Mouse (Mus musculus): ENCODE data around the gene Cfap299.

The Cfap299 gene

DNA sequence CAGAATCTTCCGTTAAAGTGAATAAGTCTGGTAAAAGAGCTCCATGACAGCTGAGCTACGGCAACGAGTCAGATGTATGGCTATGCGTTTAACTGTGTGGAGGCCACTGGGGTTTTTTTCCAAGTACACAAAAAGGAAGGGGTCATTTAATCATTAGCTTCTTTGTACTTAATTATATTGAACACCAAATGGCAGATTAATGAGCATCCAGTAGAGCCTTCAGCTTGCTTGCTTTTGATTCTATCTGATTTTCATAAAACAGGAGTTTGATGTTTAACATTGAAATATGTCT is 47.6 kb downstream of the Cfap299 start:
- no peak for DNase-seq (ENCODE audit: low spot score)

DNA sequence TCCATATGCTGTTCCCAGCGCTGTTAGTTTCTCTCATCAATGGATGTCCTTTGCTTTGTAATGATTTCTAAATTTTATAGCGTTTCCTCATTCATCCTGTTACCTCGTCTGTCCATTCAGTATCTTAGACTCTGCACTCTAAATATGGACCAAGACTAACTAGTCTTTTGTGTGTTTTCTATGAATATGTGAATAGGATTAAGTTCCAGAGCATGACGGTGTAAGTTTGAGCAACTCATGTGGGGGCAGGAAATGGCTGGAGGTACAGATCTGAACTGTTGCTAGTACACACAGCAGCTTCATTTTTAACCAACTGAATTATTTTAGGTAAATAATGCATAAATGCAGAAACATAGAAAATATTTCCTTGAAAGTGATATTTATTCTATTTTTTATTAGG is 51.3 kb downstream of the Cfap299 start:
- DNase-seq (ENCODE audit: low spot score) = no peak

DNA sequence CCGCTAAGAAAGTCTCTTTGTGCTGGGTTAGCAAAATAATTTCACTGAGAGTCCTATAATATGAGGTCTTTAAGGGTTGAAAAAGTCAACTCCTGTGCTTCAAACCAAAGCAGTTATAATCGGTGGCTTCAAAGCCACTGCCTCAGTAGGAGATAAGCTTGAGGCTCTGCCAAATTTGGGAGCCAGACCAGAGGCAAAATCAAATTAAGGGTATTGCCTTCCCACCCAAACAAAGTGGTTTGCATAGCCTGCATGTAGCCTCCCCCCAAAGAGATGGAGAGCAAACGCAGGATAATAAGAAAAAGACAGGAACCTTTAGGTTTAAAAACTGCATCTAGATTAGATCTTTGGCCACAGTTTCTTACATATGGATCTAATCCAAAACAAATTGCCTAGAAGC is 58.0 kb downstream of the Cfap299 start:
- no peak for DNase-seq (ENCODE audit: low spot score)

DNA sequence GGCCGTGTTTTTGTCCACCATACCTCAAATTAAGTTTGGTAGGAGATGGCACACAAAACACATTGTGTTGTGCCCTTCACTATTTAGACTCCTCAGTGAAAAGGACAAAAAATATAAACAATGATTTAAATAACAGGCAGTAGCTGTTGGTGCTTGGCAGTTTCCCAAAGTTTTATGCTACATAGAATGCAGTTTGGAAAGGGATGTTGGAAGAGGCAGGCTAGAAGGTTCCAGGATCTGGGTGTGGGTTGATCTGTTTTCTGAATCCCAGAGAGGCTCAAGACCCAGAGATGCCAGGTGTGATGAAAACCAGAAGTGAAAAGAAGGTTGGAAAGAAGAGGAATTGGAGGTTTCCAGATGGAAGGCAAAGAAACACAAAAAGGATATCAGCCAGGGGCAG is 73.1 kb downstream of the Cfap299 start:
- DNase-seq (ENCODE audit: low spot score) = no peak

DNA sequence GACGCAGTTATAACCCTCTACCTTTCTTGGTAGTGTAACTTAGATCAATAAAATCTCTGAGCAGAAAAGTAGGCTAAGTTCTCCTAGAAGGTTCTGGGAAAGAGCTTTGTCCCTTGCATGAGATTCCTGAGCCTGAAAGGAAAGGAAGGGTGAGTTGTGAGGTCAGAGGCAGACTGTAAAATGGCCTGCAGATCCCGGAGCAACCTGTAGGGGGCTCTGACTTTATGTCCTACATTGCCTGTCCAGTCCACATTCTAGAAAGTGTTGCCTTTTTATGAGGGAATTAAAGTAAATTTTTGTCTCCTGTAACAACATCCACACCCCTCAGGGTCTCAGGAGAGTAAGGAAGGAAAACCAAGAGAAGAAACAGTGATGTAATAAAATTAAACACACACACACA is 81.0 kb downstream of the Cfap299 start:
- peak; percentile 63 for DNase-seq (ENCODE audit: low spot score)

DNA sequence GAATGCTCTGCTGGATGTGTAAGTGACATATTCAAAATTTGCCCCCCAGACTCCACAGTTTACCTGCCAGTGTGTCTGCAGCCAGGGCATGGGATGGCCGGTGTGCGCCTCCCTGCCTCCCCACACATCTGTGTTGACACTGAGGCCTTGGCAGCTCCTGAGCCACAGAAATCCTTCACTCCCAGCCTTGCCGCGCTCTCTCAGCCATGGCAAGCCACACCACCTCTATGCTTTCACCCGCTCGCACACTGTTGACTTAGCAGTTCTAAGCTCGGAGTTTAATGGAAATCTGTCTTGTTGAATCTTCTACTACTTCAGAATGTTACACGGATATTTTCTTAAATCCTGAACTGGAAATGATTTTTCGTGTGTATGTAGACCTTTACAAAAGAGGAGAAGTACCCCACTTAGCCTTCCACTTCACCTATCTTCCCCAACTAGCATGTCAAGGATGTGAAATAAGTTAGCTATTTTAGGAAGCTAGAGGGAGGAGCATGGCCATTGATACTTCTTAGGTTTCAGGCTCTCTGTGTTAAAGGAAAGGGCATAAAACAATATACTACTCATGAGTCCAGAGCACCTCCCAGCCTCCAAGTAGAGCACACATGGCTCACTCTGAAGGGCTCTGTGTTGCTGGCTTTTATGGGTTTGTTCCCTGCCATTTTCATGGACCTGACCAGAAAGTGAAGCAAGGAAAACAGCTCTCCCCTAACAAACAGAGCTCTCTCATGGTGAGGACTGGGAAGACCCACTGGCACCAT is 87.5 kb downstream of the Cfap299 start:
- no peak for DNase-seq (ENCODE audit: low spot score)

DNA sequence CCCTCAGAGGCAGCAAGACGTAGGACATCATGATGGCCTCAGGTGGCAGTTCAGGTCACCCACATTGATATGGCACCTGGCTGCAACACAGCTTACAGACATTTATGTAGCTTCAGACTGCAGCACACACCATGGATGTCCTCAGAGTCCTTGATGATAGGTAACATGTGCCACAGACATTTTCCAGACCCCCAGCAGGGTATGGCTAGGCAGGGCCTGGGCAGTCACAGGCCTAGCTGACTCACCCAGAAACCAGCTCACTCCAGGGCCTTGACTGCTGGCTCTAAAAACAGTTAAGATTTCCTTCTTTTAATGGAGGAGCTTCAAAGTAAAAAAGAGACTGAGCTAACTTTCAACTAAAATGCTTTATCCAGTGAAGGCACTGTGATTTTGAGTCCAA is 95.9 kb downstream of the Cfap299 start:
- no peak for DNase-seq (ENCODE audit: low spot score)

DNA sequence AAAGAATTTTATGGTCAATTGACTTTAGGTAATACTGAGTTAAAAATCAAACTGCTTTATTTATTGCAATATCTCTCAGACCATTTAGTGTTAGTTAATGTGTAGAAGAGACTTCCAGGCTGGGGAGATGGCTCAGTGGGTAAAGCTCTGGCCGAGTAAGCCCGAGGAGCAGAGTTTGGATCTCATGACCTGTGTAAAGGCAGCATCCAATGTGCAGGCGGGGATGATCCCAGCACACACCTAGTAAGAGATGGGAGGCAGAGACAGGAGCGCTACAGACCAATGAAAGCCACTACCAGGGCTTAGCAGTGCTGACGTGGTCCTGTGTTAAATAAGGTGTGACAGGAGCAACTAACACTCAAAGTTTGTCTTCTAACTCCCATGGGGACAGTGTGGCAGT is 97.0 kb downstream of the Cfap299 start:
- no peak for DNase-seq (ENCODE audit: low spot score)

DNA sequence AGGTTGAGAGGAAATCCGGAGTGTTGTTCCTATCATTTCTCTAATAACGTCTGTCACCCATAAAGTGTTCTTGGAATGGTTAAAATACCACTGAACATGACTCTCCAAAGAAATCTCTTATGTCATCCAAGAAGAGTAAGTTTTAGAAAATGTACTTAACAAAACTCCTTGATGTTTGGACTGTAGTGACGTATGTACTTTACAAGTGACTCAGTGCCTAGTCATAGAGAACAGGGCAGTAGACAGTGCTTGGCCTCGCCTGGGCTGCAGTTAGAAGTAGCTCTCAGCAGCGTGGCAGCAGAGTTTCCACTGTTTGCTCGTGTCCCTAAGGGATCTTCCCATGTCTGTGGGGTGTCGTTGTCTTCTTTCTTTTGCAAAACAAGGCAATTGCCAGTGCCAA is 101.0 kb downstream of the Cfap299 start:
- no peak for DNase-seq (ENCODE audit: low spot score)

DNA sequence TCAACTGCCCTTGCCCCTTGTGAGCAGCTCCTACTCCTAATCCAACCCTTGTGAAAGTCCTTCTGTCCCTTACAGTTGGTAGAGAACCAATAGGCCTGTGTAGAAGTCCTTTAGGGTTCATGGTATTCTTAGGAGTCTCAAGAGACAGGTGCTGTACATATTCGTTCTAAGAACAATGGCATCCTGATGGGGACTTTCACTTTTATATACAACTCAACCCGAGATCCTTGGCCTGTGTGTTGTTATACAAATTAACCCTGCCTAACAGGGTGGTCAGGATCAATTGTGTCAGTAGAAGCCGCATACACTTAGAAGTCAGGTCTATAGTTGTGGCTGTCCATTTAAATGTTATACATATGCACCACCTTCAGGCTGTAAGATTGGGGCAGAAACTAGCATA is 109.6 kb downstream of the Cfap299 start:
- DNase-seq (ENCODE audit: low spot score) = no peak

DNA sequence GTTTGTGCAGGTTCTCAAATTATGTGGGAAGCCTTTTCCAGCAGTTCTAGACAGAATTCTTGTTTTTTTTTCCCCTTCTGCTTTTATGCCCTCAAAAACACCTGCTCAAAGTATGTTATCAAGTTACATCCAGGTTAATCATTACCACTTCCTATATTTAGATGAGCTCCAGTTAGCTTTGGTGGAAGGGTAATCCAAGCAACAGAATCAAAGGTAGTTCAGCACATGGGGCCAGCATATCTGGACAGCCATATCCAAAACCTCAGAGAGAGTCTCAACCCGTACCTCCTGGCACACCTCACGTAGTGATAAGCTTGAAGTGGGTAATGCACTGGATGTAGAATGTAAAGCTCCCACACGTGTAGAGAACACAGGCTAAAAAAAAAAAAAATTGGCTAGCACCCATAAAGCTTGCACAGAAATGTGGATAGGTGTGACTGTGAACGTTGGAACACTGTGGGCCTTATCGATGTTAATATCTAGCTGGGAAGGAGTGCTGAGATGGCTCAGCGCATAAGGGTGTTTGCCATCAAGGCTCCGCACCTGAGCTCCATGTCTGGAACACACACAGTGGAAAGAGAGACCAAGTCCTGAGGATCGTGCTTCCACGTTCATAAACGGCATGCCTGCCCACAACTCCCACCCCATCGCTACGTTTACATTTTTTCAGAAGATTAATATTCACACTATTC is 117.8 kb downstream of the Cfap299 start:
- no peak for DNase-seq (ENCODE audit: low spot score)

DNA sequence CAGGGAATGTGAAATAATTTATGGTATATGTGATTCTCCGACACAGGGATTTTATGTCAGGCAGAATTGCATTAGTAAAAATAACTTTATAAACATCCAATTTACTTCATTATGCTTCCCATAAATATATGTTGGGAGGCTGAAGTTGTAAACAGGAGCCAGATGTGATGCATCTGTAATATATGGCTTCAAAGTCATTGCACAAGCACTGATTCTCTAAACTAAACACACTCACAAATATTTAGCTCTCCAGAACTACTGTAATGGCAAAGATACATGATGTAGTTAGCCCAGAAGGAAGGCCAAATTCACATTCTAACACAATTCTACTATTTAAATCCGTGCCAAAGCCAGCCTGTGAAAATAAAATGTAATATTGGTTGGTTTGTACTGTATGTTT is 120.8 kb downstream of the Cfap299 start:
- DNase-seq (ENCODE audit: low spot score) = no peak

DNA sequence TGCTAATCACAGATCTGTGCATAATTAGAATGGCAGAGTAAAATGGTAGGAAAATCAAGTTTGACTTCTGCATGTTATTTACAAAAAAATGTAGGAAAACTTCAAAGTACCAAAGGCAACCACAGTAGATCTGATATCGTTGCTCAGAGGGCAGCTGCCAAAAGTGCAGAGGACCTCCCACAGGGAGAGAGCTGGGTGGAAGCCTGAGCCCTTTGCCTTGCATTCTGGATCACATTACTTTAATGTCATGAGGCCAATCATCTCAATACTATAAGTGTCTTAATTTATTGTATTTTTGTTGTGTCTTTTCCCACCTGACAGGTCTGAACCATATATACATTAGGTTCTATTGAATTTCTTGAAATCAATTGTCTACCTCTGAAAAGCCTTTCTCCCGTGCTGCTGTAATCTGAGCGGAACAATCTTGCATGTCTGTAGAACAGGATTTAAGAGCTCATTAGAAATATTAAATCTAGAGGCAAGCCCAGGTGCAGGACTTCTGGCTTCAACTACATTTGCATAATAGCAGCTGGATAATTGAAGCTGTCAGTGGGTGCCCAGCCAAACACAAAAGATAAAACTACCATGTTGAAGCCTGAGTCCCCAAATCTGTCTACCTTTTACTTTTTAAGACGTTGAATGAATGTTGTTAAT is 137.9 kb downstream of the Cfap299 start:
- DNase-seq (ENCODE audit: low spot score) = no peak

DNA sequence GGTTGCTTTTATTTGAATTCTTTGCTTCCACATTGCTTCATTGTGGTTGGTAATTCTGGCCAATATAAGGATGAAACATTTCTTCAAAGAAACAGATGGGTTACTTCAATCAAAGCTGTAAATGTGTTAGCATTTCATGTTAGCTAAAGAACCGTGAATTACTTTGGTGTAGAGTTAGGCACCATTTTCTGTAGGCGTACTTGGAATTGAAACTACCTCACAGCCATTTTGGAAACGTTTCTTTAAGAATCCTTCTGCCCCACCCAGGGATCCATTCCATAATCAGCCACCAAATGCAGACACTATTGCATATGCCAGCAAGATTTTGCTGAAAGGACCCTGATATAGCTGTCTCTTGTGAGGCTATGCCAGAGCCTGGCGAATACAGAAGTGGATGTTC is 140.9 kb downstream of the Cfap299 start:
- no peak for DNase-seq (ENCODE audit: low spot score)

DNA sequence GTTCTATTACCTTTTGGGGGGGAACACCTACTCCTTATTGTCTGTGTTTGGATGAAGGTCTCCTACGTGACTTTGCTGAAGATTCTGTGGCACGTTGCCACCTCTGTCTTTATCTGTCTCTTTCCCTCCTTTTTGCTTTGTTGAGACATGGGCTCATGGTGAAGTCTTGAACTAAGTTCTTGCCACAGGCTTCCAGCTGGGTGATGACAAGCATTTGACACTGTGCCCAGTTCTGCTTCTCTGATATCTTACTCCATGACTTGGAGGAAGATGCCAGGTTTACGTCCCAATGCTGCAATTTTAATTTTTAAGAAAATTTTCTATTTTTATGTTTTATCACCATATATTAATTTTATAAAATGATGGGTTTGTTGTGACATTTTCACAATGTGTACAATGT is 147.4 kb downstream of the Cfap299 start:
- no peak for DNase-seq (ENCODE audit: low spot score)

DNA sequence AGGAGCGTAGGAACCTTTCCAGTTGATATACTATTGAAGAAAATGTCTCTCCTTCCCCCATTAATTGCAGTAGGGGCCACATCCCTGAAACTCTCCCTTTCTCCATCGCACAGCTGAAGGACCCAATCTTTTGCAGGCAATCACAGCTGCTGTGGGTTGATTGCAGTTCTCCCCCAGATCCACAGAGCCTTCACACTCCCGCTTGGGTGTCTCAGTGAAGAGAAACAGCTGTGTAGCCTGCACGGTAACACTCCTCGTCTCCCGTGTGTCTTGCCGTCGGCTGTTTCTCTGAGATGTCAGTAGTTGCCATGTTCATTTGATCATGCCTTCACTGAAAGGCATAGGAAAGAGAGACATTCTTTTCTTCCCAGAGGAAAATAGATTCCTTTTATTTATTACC is 148.2 kb downstream of the Cfap299 start:
- DNase-seq (ENCODE audit: low spot score) = no peak

DNA sequence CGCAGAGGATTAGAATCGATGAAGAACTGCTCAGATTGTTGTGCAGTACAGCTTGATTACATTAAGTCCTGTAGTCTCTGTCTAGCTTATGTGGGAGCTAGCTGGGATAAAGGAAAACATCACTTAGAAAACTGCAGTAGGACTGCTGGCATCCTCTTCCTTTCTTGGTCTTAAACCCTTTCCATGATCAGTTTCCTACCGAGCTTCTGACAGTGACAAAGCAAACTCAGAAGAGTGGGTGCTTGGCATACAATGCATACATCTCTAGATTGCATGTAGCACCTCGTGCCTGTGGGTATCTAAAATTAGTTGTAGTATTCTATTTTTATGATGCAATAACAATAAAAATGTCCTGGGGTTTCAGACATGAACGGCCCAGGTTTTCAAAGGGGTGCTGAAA is 154.4 kb downstream of the Cfap299 start:
- DNase-seq (ENCODE audit: low spot score) = no peak

DNA sequence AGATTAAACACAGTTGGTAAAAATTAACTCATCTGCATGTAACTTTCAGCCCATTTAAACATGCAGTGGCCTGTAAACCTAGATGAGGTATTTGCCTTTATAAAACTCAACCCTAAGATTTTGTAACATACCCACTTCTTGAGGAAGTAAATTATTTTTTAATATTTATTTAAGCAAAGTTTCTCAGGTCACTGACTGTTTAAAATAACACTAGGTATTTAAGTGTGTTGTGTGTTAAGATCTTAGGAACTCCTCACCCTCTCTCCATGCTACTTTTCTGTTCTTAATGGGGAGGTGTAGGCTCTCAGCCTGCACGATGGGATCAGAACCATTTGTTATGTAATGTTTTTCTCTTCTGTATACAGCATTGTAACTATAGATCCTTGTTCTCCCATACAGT is 156.1 kb downstream of the Cfap299 start:
- no peak for DNase-seq (ENCODE audit: low spot score)

DNA sequence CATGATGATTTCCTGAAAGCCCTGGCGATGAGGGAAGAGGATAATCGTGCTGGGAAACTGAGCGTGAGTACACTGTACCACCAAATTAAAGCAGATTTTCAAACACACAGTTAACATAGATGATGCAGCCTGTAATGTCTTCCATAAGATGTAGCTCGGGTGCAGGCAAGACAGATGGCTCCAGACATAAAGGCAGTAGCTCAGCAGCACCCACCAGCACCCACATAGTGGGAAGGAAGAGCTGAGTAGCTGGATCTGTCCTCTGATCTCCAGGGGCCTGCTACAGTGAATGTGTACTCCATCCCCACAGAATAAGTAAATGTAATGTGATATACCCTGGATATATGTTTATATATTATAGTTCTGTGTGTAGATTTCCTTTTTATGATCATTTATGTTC is 169.2 kb downstream of the Cfap299 start:
- DNase-seq (ENCODE audit: low spot score) = no peak

DNA sequence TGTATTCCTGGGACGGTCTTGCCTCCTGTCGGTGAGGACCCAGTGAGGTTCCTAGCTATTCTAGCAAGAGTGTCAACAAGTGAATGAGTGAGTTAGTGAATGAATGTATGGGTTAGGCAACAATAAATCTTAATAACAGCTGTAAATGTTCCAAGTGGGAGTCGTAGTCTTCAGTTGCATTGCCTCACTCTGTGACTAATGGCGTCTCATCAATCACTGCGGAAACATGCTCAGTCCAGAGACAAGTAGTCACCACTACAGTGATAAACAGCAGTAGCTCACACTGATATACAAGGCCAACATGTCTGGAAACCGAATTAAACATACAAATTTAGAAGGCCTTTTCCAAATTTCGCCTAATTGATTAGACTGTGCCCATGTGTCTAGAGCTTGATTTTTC is 187.1 kb downstream of the Cfap299 start:
- DNase-seq (ENCODE audit: low spot score) = no peak

DNA sequence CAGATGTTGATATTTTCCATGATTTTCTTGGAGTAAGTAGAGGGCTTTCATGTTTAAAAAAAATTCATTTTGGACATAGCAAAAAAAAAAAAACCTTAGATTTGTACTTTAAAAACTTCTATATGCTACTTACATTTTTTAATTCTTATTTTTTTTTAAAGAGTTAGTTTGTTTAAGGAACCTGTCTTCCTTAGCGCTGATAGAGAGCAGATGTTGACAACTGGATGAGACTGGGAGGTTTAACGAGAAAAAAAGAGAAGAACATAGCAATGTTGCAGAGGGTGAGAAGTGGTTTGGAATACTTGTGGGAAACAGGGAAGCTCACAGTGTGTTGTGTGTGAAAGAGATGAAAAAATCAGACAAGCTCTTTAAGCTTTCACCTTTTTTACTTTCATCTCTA is 191.0 kb downstream of the Cfap299 start:
- no peak for DNase-seq (ENCODE audit: low spot score)

DNA sequence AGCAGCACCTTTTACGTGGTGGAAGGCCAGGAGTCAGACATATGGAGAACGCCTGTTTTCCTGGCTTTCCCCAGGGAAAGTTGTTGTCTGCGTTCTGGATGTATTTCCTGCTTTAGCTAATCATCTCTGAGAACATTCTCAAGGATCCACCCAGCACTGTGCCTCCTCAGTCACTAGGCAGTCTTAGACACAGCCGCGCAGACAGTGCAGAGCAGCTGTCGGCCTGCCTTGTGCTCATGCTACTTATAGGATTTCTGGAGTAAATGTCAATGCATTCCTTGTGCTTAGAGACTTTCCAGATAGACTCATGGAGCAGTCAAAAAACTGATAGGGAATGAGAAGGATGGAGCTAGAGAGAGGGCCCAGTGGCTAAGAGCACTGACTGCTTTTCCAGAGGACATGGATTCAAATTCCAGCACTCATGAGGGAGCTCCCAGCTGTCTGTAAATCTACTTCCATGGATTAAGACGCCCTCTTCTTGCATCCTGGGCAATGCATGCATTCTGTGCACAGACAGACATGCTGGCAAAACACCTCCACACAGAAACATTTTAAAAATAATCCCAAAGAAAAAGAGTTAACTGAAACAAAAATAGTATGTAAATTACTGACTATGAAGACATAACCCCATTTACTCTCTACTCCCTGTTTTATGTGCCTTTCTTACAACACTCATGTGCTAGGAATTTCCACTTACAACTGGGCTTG is 193.3 kb downstream of the Cfap299 start:
- DNase-seq (ENCODE audit: low spot score) = no peak

DNA sequence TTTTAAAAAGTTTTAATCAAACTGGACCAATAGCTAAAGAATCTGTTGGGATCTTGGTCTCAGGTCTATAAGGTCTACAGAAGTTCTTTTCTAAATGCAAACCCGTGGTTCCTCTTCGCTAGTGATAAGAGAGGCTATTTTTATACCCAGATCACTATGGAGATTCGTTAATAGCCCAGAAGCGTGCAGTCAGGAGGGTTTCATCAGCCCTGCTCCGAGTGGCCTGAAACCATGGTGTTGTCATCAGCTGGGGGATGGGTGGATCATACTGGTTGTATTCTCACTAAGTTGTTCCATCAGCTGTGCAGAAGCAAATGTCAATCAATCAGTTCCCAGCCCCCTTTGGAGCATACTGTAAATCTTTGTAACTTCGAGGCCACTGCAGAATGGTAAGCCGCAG is 193.9 kb downstream of the Cfap299 start:
- no peak for DNase-seq (ENCODE audit: low spot score)

All from retina, embryonic 14.5 days (tissue).